Mouse (Mus musculus): ENCODE data around the gene Kif3c. TPM values are rescaled to one million over a fixed set of nuclear protein-coding genes. Genes with fewer than 3 reads are reported as not detected.
A peak's percentile ranks its signal among the peaks of the same experiment; 100 is the strongest.

Kif3c gene
- polyA plus RNA-seq, 1 experiment from 2014 or later = 66.3 TPM

- Histone ChIP-seq H3K9me3 (no peaks in the 10 kb centered on the region), H3K4me2 (replicated peaks) (no peak overlapping the region), H3K9ac (no peak overlapping the region), H3K27me3 (replicated peaks) (no peaks in the 10 kb centered on the region), H3K4me3 (no peak overlapping the region), H3K4me1 (no peaks in the 10 kb centered on the region), H3K36me3 (no peaks in the 10 kb centered on the region), H3K27ac (no peak overlapping the region)
- 83% methylated on average over 6 of the region's 6 CpGs for WGBS
- no peak for ATAC-seq (ENCODE audit: low FRiP score, low read depth)
Observed at GRCm38 (mm10) chr12:3352216-3352615, 12.7 kb upstream of the Kif3c start.

DNA sequence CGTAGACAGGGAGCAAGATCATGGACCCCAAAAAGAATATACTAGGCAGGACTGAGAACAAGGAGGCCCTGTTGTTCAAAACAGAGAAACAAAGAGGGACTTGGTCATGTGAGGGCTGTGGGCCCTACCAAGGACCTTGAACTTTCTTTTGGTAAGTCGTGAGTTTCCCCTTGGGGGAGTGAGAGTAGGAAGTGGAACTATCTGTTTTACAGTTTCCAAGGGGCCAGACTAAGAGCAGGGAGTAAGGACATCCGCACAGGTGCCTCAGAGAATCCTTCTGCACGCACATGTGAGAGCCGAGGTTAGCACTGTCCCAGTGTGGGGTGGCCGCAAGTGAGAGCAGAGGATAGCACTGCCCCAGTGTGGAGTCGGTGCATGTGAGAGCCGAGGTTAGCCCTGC is 9.9 kb upstream of the Kif3c start:
- Histone ChIP-seq H3K27ac (no peak overlapping the region), H3K4me3 (no peak overlapping the region), H3K9ac (no peak overlapping the region), H3K27me3 (replicated peaks) (no peaks in the 10 kb centered on the region), H3K4me1 (no peaks in the 10 kb centered on the region), H3K9me3 (no peaks in the 10 kb centered on the region), H3K4me2 (replicated peaks) (no peak overlapping the region), H3K36me3 (no peaks in the 10 kb centered on the region)
- no peak for ATAC-seq (ENCODE audit: low FRiP score, low read depth)
- WGBS = 84% methylated on average over 8 of the region's 8 CpGs

DNA sequence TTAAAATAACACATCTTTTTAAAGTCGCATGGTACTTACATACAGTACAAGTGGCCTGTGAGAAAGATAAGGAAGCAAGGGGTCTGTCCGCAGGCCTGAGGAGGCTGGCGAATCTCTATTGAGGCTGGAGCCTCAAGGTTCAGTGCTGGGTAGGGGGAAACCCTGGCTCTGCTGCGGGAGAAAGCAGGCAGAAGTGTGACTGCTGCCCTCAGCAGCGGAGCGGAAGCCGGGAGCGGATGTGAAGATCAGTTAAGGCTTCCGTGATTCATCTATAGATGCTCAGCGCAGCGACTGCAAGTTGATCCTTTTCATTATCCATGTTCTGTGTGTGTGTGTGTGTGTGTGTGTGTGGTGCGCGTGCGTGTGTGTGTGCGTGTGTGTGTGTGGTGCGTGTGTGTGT is 8.1 kb upstream of the Kif3c start:
- Histone ChIP-seq H3K27me3 (replicated peaks) (no peaks in the 10 kb centered on the region), H3K9ac (no peak overlapping the region), H3K36me3 (no peaks in the 10 kb centered on the region), H3K4me1 (no peaks in the 10 kb centered on the region), H3K27ac (no peak overlapping the region), H3K9me3 (no peaks in the 10 kb centered on the region), H3K4me3 (no peak overlapping the region), H3K4me2 (replicated peaks) (0 out of 2 replicates have a peak overlapping the region, but pooled peaks have one; percentile 12)
- WGBS = 77% methylated on average over 16 of the region's 16 CpGs
- no peak for ATAC-seq (ENCODE audit: low FRiP score, low read depth)

- Histone ChIP-seq H3K4me1 (no peaks in the 10 kb centered on the region), H3K9ac (no peak overlapping the region), H3K4me3 (no peak overlapping the region), H3K4me2 (replicated peaks) (no peak overlapping the region), H3K27me3 (replicated peaks) (no peaks in the 10 kb centered on the region), H3K9me3 (no peaks in the 10 kb centered on the region), H3K36me3 (no peaks in the 10 kb centered on the region), H3K27ac (no peak overlapping the region)
- ATAC-seq (ENCODE audit: low FRiP score, low read depth) = peak; percentile 38; the same call in 1 of the 2 replicates
- 33% methylated on average over 3 of the region's 3 CpGs for WGBS
Observed at GRCm38 (mm10) chr12:3359302-3359701, 5.6 kb upstream of the Kif3c start.

- Histone ChIP-seq H3K36me3 (no peaks in the 10 kb centered on the region), H3K9me3 (no peaks in the 10 kb centered on the region), H3K9ac (no peak overlapping the region), H3K4me2 (replicated peaks) (no peak overlapping the region), H3K4me3 (no peak overlapping the region), H3K27ac (no peak overlapping the region), H3K27me3 (replicated peaks) (no peaks in the 10 kb centered on the region), H3K4me1 (no peaks in the 10 kb centered on the region)
- 85% methylated on average over 2 of the region's 2 CpGs for WGBS
- no peak for ATAC-seq (ENCODE audit: low FRiP score, low read depth)
Observed at GRCm38 (mm10) chr12:3360043-3360442, 4.9 kb upstream of the Kif3c start.

GRCm38 (mm10) chr12:3364076-3364475 is 856 bp upstream of the Kif3c start:
- peaks cover 16% of the 10 kb centered on the region for H3K36me3 ChIP-seq
- no peak overlapping the region for H3K27ac ChIP-seq
- H3K9ac ChIP-seq = no peak overlapping the region
- no peak overlapping the region for H3K4me2 ChIP-seq (replicated peaks)
- H3K9me3 ChIP-seq = peaks cover 10% of the 10 kb centered on the region; the same call in 1 of the 2 replicates
- ATAC-seq (ENCODE audit: low FRiP score, low read depth) = no peak; the same call in 1 of the 2 replicates
- H3K27me3 ChIP-seq (replicated peaks) = no peaks in the 10 kb centered on the region
- no peak overlapping the region for H3K4me3 ChIP-seq
- 78% methylated on average over 5 of the region's 5 CpGs for WGBS
- peaks cover 32% of the 10 kb centered on the region for H3K4me1 ChIP-seq

- peak overlapping the region; percentile 72 for H3K4me3 ChIP-seq
- ATAC-seq (ENCODE audit: low FRiP score, low read depth) = peak; percentile 59
- peaks cover 10% of the 10 kb centered on the region; the same call in 1 of the 2 replicates for H3K9me3 ChIP-seq
- peak overlapping the region; percentile 93 for H3K9ac ChIP-seq
- H3K4me2 ChIP-seq (replicated peaks) = peak overlapping the region; percentile 91
- peak overlapping the region; percentile 71 for H3K27ac ChIP-seq
- 2% methylated on average over 31 of the region's 31 CpGs for WGBS
- H3K36me3 ChIP-seq = peaks cover 16% of the 10 kb centered on the region
- no peaks in the 10 kb centered on the region for H3K27me3 ChIP-seq (replicated peaks)
- peaks cover 45% of the 10 kb centered on the region for H3K4me1 ChIP-seq
Observed at GRCm38 (mm10) chr12:3365449-3366189, 687 bp downstream of the Kif3c start.

- no peaks in the 10 kb centered on the region for H3K27me3 ChIP-seq (replicated peaks)
- H3K9me3 ChIP-seq = peaks cover 10% of the 10 kb centered on the region; the same call in 1 of the 2 replicates
- peak overlapping the region; percentile 72 for H3K4me3 ChIP-seq
- H3K9ac ChIP-seq = peak overlapping the region; percentile 93
- H3K27ac ChIP-seq = 0 out of 2 replicates have a peak overlapping the region, but pooled peaks have one; percentile 71
- peak overlapping the region; percentile 91 for H3K4me2 ChIP-seq (replicated peaks)
- peaks cover 53% of the 10 kb centered on the region for H3K4me1 ChIP-seq
- peaks cover 16% of the 10 kb centered on the region for H3K36me3 ChIP-seq
- 65% methylated on average over 22 of the region's 22 CpGs for WGBS
- ATAC-seq (ENCODE audit: low FRiP score, low read depth) = peak; percentile 8; the same call in 1 of the 2 replicates
Observed at GRCm38 (mm10) chr12:3366190-3366956, 1.4 kb downstream of the Kif3c start.

- Histone ChIP-seq H3K27me3 (replicated peaks) (no peaks in the 10 kb centered on the region), H3K9me3 (peaks cover 10% of the 10 kb centered on the region; the same call in 1 of the 2 replicates), H3K4me2 (replicated peaks) (peak overlapping the region; percentile 91), H3K4me1 (peaks cover 58% of the 10 kb centered on the region), H3K27ac (no peak overlapping the region), H3K9ac (0 out of 2 replicates have a peak overlapping the region, but pooled peaks have one; percentile 93), H3K4me3 (peak overlapping the region; percentile 72; the same call in 1 of the 2 replicates), H3K36me3 (peaks cover 16% of the 10 kb centered on the region)
- ATAC-seq (ENCODE audit: low FRiP score, low read depth) = no peak
- 94% methylated on average over 14 of the region's 14 CpGs for WGBS
Observed at GRCm38 (mm10) chr12:3366957-3367260, 2.0 kb downstream of the Kif3c start.

GRCm38 (mm10) chr12:3368771-3369170 is 3.8 kb downstream of the Kif3c start:
- Histone ChIP-seq H3K4me2 (replicated peaks) (peak overlapping the region; percentile 91), H3K9me3 (peaks cover 10% of the 10 kb centered on the region; the same call in 1 of the 2 replicates), H3K36me3 (peaks cover 20% of the 10 kb centered on the region), H3K4me1 (peaks cover 63% of the 10 kb centered on the region), H3K27me3 (replicated peaks) (no peaks in the 10 kb centered on the region), H3K4me3 (peak overlapping the region; percentile 32), H3K27ac (no peak overlapping the region), H3K9ac (peak overlapping the region; percentile 52)
- no peak for ATAC-seq (ENCODE audit: low FRiP score, low read depth)
- WGBS = 59% methylated on average over 3 of the region's 3 CpGs

- no peak for ATAC-seq (ENCODE audit: low FRiP score, low read depth)
- Histone ChIP-seq H3K36me3 (peaks cover 28% of the 10 kb centered on the region), H3K4me1 (peaks cover 58% of the 10 kb centered on the region), H3K9ac (peak overlapping the region; percentile 48), H3K4me3 (peak overlapping the region; percentile 24), H3K27ac (peak overlapping the region; percentile 42; the same call in 1 of the 2 replicates), H3K27me3 (replicated peaks) (no peaks in the 10 kb centered on the region), H3K9me3 (peaks cover 10% of the 10 kb centered on the region; the same call in 1 of the 2 replicates), H3K4me2 (replicated peaks) (peak overlapping the region; percentile 91)
- WGBS = 15% methylated on average over 11 of the region's 11 CpGs
Observed at GRCm38 (mm10) chr12:3370979-3371925, 6.3 kb downstream of the Kif3c start.
